Mouse (Mus musculus): ENCODE measurements around the gene Dynlt1b. TPM values are rescaled to one million over a fixed set of nuclear protein-coding genes. Genes with fewer than 3 reads are reported as not detected.

Gene Dynlt1b
- 710 and 778 TPM in 2 replicates for polyA plus RNA-seq (2015; fragmentation: Nextera tagmentation; extraction: Ambion mirVana)

GRCm38 (mm10) chr17:6429945-6430344, at the start of gene Dynlt1b:
Gene Dynlt1b, plus strand, starts transcription at chr17:6430112.

Other genes with a start within 250 kb of the Dynlt1b start
- gene Tmem181a, start 173.3 kb upstream of the Dynlt1b start, polyA plus RNA-seq (2015; fragmentation: Nextera tagmentation; extraction: Ambion mirVana): 14.4 and 16.2 TPM in 2 replicates
- gene Dynlt1a, start 112.6 kb upstream of the Dynlt1b start, polyA plus RNA-seq (2015; fragmentation: Nextera tagmentation; extraction: Ambion mirVana): 4.9 and 5.1 TPM in 2 replicates
- gene Dynlt1c, start 171.6 kb downstream of the Dynlt1b start, polyA plus RNA-seq (2015; fragmentation: Nextera tagmentation; extraction: Ambion mirVana): 14.6 and 16.8 TPM in 2 replicates
- 143 and 155 TPM in 2 replicates for gene Dynlt1f, start 225.8 kb downstream of the Dynlt1b start, polyA plus RNA-seq (2015; fragmentation: Nextera tagmentation; extraction: Ambion mirVana)
- 0.30 and 0.71 TPM in 2 replicates for gene Sytl3, start 229.0 kb downstream of the Dynlt1b start, polyA plus RNA-seq (2015; fragmentation: Nextera tagmentation; extraction: Ambion mirVana)

All from urinary bladder, postnatal 0 days (tissue).